Mouse (Mus musculus): Measurements from ENCODE around the gene D430041D05Rik.
"Not testable (repeated sequence)": the region's sequence is repeated elsewhere in the genome, so short reads cannot be mapped to it uniquely, and the experiment has no call there.

The D430041D05Rik gene

GRCm38 (mm10) chr2:104110031-104110430 lies 300.8 kb downstream of the D430041D05Rik start:
- DNase-seq = no peak

GRCm38 (mm10) chr2:104109528-104109927 lies 301.3 kb downstream of the D430041D05Rik start:
- no peak for DNase-seq

GRCm38 (mm10) chr2:104109021-104109420 lies 301.8 kb downstream of the D430041D05Rik start:
- DNase-seq = not testable (repeated sequence)

GRCm38 (mm10) chr2:104104800-104105199 lies 306.0 kb downstream of the D430041D05Rik start:
- DNase-seq = no peak

- no peak for DNase-seq
These were observed 310.9 kb downstream of the D430041D05Rik start for GRCm38 (mm10) chr2:104099946-104100345.

- no peak for DNase-seq
These were observed 311.6 kb downstream of the D430041D05Rik start for GRCm38 (mm10) chr2:104099231-104099585.

GRCm38 (mm10) chr2:104098529-104099230 lies 312.1 kb downstream of the D430041D05Rik start:
- DNase-seq = no peak

- DNase-seq = not testable (repeated sequence)
These were observed 313.4 kb downstream of the D430041D05Rik start for GRCm38 (mm10) chr2:104097396-104097795.

- not testable (repeated sequence) for DNase-seq
These were observed 314.0 kb downstream of the D430041D05Rik start for GRCm38 (mm10) chr2:104096796-104097195.

GRCm38 (mm10) chr2:104096256-104096655 lies 314.6 kb downstream of the D430041D05Rik start:
- DNase-seq = no peak

- DNase-seq = peak; percentile 76 to 81
These were observed 315.0 kb downstream of the D430041D05Rik start, which contains the start of gene Cd59a for GRCm38 (mm10) chr2:104095741-104096213. Gene Cd59a (plus strand): TSS chr2:104095801.

GRCm38 (mm10) chr2:104093305-104093704 lies 317.5 kb downstream of the D430041D05Rik start:
- no peak for DNase-seq
